Mouse (Mus musculus) liver, postnatal 0 days (tissue): Measurements from ENCODE around the gene Nectin4.

Experiments
- CTCF ChIP-seq: sonication (generic); IDR thresholded peaks from 2 replicates; pipeline ENCODE4 v1.5.1; 2016; ENCODE audit warnings: antibody characterized with exemption, low read depth
- EP300 ChIP-seq: IDR thresholded peaks from 2 replicates; pipeline ENCODE4 v1.6.1; 2016; ENCODE audit warnings: antibody characterized with exemption, low read depth, mild to moderate bottlenecking

DNA sequence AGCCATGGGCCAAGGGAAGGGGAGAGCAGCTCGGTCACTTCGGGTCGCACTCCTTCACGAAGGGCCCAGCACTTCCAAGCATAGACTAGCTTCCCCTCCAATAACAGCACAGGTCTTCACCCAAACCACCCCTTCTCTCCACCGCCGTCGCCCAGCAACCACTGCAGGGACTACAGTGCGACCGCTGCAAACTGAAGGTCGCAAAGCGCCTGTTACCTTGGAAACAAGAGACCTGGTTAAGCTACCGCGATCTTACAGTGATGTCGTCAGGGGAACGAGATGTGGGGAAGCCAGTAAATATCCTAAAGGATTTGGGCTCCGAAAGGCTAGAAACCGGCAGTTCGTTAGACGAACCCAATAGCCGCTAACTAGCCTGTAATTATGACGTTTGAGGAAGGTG lies 9.2 kb upstream of the Nectin4 start, which contains the start of gene Klhdc9:
- no peak for TF ChIP-seq CTCF
- TF ChIP-seq EP300 = no peak
